Mouse (Mus musculus) forebrain, embryonic 15.5 days (tissue): Measurements from ENCODE around the gene Glmn. TPM values are rescaled to one million over a fixed set of nuclear protein-coding genes. Genes with fewer than 3 reads are reported as not detected.
A peak's percentile ranks its signal among the peaks of the same experiment; 100 is the strongest.

ENCODE experiments used
- ATAC-seq: fragments of 200-750 bp; cut with Nextera tagmentation; replicated peaks from 2 replicates; pipeline ENCODE4 v1.8.0; 2017; ENCODE audit warnings: mild to moderate bottlenecking, moderate TSS enrichment, moderate library complexity
- H3K27ac ChIP-seq: fragments of 300-500 bp; sonication (generic); replicated peaks from 2 replicates; pipeline ENCODE4 v1.5.1; 2015; ENCODE audit warnings: mild to moderate bottlenecking, inconsistent platforms
- H3K27me3 ChIP-seq: fragments of 300-500 bp; sonication (generic); 2 replicates; pipeline ENCODE4 v1.6.1; 2015; ENCODE audit warnings: inconsistent platforms
- H3K36me3 ChIP-seq: fragments of 300-500 bp; sonication (generic); 2 replicates; pipeline ENCODE4 v1.6.1; 2015; ENCODE audit warnings: mild to moderate bottlenecking, inconsistent platforms
- H3K4me1 ChIP-seq: fragments of 300-500 bp; sonication (generic); 2 replicates; pipeline ENCODE4 v1.6.1; 2015; ENCODE audit warnings: inconsistent platforms
- H3K4me2 ChIP-seq: fragments of 300-500 bp; sonication (generic); replicated peaks from 2 replicates; pipeline ENCODE4 v1.6.1; 2015; ENCODE audit warnings: mild to moderate bottlenecking, inconsistent platforms
- H3K4me3 ChIP-seq: fragments of 300-500 bp; sonication (generic); 2 replicates; pipeline ENCODE4 v1.5.1; 2015; ENCODE audit warnings: mild to moderate bottlenecking, inconsistent platforms
- H3K9ac ChIP-seq: fragments of 300-500 bp; sonication (generic); replicated peaks from 2 replicates; pipeline ENCODE4 v1.6.1; 2015; ENCODE audit warnings: mild to moderate bottlenecking, inconsistent platforms
- H3K9me3 ChIP-seq: fragments of 300-500 bp; sonication (generic); 2 replicates; pipeline ENCODE4 v1.6.1; 2016; ENCODE audit warnings: inconsistent platforms
- WGBS: fragments of 180-500 bp; shearing (Covaris S2); methylation state at CpG from one replicate; pipeline ENCODE4 v1.1.7; 2015; ENCODE audit warnings: mixed read lengths; 5-methylcytosine and 5-hydroxymethylcytosine counted together
- polyA plus RNA-seq: library from polyadenylated mRNA; unstranded; fragments of >200 nt; fragmentation: Nextera tagmentation; extraction: Ambion mirVana; gene quantifications from 2 replicates; pipeline ENCODE4 v1.2.1, GENCODE M21; 2015

Glmn gene
- 30.3 TPM in 2 replicates for polyA plus RNA-seq

DNA sequence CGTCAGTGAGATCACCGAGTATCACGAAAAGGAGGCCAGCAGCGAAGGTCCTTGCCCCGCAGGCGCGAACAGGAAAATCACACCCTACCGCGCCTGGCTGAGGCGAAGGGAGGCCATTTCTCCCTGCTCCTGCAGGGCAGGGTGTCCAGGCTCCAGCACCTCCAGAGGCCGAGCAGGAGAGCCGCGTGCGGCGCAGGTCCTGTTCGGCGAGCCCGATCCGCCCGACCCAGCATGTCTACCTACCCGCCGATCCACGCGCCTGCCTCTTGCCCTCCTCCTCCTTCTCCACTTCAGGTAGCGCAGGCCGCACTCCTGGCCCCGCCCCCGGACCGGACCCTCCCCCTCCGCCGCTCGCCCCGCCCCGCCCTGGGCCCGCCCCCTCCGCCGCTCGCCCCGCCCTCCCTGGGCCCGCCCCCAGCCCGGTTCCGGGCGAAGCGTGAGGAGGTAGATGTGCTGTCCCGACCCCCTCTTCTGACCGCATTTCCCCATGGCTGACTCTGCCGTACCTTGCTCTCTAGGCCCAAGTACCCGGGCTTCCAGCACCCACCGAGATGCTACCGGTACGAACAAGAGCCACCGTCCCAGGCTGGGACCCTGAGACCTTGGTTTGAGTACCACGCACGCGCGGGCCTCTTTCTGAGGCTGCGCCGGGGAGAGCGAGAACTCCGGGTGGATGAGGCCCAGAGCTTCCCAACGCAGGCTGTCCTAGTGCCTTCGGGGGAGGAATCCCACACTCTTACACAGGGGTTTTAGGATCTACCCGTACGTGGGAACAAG, at the start of gene Glmn, which contains the start of gene Rpap2:
TSS of gene Glmn (minus strand) at position 588 of the 777 bp plus-strand sequence.
TSS of gene Rpap2 (plus strand) at position 73 of the 777 bp plus-strand sequence.
- Histone ChIP-seq H3K27ac (peak within 1 kb of the TSS; percentile 91), H3K4me2 (peak within 1 kb of the TSS; percentile 78), H3K9ac (peak within 1 kb of the TSS; percentile 89), H3K27me3 (no peaks in the 10 kb centered on the region), H3K4me1 (peaks cover 11% of the 10 kb centered on the region), H3K4me3 (peak within 1 kb of the TSS; percentile 92), H3K36me3 (peaks cover 7% of the 10 kb centered on the region), H3K9me3 (no peaks in the 10 kb centered on the region)
- ATAC-seq, result peak; percentile 96
- WGBS, result 0% methylated on average over 45 of the region's 64 CpGs

GRCm38 (mm10) chr5:107645935-107646334, 48.2 kb upstream of the Glmn start:
- 84% methylated on average over 2 of the region's 2 CpGs for WGBS
- no peaks in the 10 kb centered on the region for H3K36me3 ChIP-seq
- no peak overlapping the region for H3K4me3 ChIP-seq
- no peaks in the 10 kb centered on the region for H3K9me3 ChIP-seq
- no peak overlapping the region for H3K9ac ChIP-seq
- H3K4me2 ChIP-seq, result no peak overlapping the region
- no peaks in the 10 kb centered on the region for H3K4me1 ChIP-seq
- H3K27me3 ChIP-seq, result no peaks in the 10 kb centered on the region
- no peak for ATAC-seq
- H3K27ac ChIP-seq, result no peak overlapping the region

DNA sequence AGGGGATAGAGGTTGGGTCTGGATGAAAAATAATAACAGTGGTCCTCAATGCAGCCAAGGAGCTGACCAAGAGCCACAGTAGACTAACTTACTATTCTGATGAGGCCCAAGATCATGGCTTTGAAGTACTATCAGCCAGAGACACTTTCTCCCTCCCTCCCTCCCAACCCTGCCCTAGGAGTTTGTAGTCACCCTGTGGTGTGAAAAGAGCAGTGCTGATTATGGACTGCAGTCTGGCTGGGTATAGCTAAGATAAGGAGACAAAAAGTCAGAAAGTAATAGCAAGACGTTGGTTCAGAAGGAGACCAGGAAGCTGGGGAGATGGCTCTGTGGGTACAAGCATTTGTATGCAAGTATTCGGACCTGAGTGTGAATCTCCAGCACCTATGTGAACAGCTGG, 46.9 kb upstream of the Glmn start:
- Histone ChIP-seq H3K27me3 (no peaks in the 10 kb centered on the region), H3K9ac (no peak overlapping the region), H3K4me3 (no peak overlapping the region), H3K4me1 (no peaks in the 10 kb centered on the region), H3K4me2 (no peak overlapping the region), H3K9me3 (no peaks in the 10 kb centered on the region), H3K27ac (no peak overlapping the region), H3K36me3 (no peaks in the 10 kb centered on the region)
- no peak for ATAC-seq
- 90% methylated on average over 2 of the region's 2 CpGs for WGBS

- 89% methylated on average over 8 of the region's 8 CpGs for WGBS
- ATAC-seq, result no peak
- Histone ChIP-seq H3K27ac (no peak overlapping the region), H3K4me1 (no peaks in the 10 kb centered on the region), H3K9me3 (no peaks in the 10 kb centered on the region), H3K9ac (no peak overlapping the region), H3K4me3 (no peak overlapping the region), H3K4me2 (no peak overlapping the region), H3K27me3 (no peaks in the 10 kb centered on the region), H3K36me3 (no peaks in the 10 kb centered on the region)
These were observed 40.7 kb upstream of the Glmn start for GRCm38 (mm10) chr5:107638366-107638765.

GRCm38 (mm10) chr5:107637106-107637505, 39.4 kb upstream of the Glmn start:
- H3K9me3 ChIP-seq, result no peaks in the 10 kb centered on the region
- H3K9ac ChIP-seq, result no peak overlapping the region
- no peak for ATAC-seq
- no peaks in the 10 kb centered on the region for H3K27me3 ChIP-seq
- no peak overlapping the region for H3K4me2 ChIP-seq
- no peaks in the 10 kb centered on the region for H3K4me1 ChIP-seq
- no peaks in the 10 kb centered on the region for H3K36me3 ChIP-seq
- no peak overlapping the region for H3K4me3 ChIP-seq
- H3K27ac ChIP-seq, result no peak overlapping the region
- 93% methylated on average over 1 of the region's 1 CpGs for WGBS

- no peak overlapping the region for H3K27ac ChIP-seq
- no peak overlapping the region for H3K4me2 ChIP-seq
- H3K4me3 ChIP-seq, result no peak overlapping the region
- peaks cover 7% of the 10 kb centered on the region; the same call in 1 of the 2 replicates for H3K36me3 ChIP-seq
- no peaks in the 10 kb centered on the region for H3K27me3 ChIP-seq
- 81% methylated on average over 4 of the region's 4 CpGs for WGBS
- ATAC-seq, result no peak
- no peaks in the 10 kb centered on the region for H3K4me1 ChIP-seq
- H3K9ac ChIP-seq, result no peak overlapping the region
- no peaks in the 10 kb centered on the region for H3K9me3 ChIP-seq
These were observed 36.0 kb upstream of the Glmn start for GRCm38 (mm10) chr5:107633651-107634050.

- Histone ChIP-seq H3K27ac (no peak overlapping the region), H3K4me2 (no peak overlapping the region), H3K27me3 (no peaks in the 10 kb centered on the region), H3K9ac (no peak overlapping the region), H3K4me3 (no peak overlapping the region), H3K9me3 (no peaks in the 10 kb centered on the region), H3K4me1 (no peaks in the 10 kb centered on the region), H3K36me3 (peaks cover 12% of the 10 kb centered on the region)
- ATAC-seq, result no peak
- WGBS, result 91% methylated on average over 3 of the region's 3 CpGs
These were observed 23.6 kb upstream of the Glmn start for GRCm38 (mm10) chr5:107621327-107621726.

DNA sequence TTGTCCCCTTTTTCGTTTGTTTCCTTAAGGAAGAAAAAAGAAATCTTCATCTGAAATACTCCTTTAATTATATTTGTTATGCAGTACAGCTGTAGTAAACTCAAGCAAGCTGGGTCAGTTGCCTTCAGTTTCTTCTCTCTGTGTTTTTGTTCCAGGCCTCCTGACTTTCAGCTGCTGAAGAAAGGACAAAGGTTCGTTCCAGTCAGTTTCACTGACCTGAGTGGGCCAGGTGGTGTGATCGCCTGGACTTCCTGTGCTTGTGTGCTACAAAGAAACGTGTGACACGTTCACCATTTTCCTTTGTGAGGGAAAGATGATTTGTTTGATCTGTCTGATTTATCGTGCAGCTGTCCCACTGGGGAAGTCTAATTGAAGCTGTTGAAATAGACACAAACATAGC, 20.3 kb upstream of the Glmn start:
- Histone ChIP-seq H3K4me3 (no peak overlapping the region), H3K36me3 (peaks cover 9% of the 10 kb centered on the region), H3K27ac (no peak overlapping the region), H3K9ac (no peak overlapping the region), H3K9me3 (no peaks in the 10 kb centered on the region), H3K27me3 (no peaks in the 10 kb centered on the region), H3K4me2 (no peak overlapping the region), H3K4me1 (no peaks in the 10 kb centered on the region)
- WGBS, result 90% methylated on average over 6 of the region's 6 CpGs
- no peak for ATAC-seq

GRCm38 (mm10) chr5:107611224-107611623, 13.5 kb upstream of the Glmn start:
- 3% methylated on average over 2 of the region's 2 CpGs for WGBS
- Histone ChIP-seq H3K27ac (no peak overlapping the region), H3K9me3 (no peaks in the 10 kb centered on the region), H3K36me3 (0 out of 2 replicates have a peak, but pooled peaks cover 2% of the 10 kb centered on the region), H3K27me3 (no peaks in the 10 kb centered on the region), H3K4me2 (no peak overlapping the region), H3K4me3 (no peak overlapping the region), H3K4me1 (no peaks in the 10 kb centered on the region), H3K9ac (no peak overlapping the region)
- peak; percentile 57; the same call in 1 of the 2 replicates for ATAC-seq

GRCm38 (mm10) chr5:107598380-107598779, 692 bp upstream of the Glmn start:
- ATAC-seq, result no peak
- peak overlapping the region; percentile 89 for H3K9ac ChIP-seq
- H3K4me1 ChIP-seq, result peaks cover 11% of the 10 kb centered on the region
- no peaks in the 10 kb centered on the region for H3K27me3 ChIP-seq
- peak overlapping the region; percentile 78 for H3K4me2 ChIP-seq
- H3K4me3 ChIP-seq, result peak overlapping the region; percentile 92
- no peaks in the 10 kb centered on the region for H3K9me3 ChIP-seq
- peaks cover 14% of the 10 kb centered on the region for H3K36me3 ChIP-seq
- peak overlapping the region; percentile 91; the same call in 1 of the 2 replicates for H3K27ac ChIP-seq
- 20% methylated on average over 4 of the region's 4 CpGs for WGBS

GRCm38 (mm10) chr5:107569148-107569547, 28.5 kb downstream of the Glmn start:
- no peak overlapping the region for H3K4me3 ChIP-seq
- H3K27ac ChIP-seq, result no peak overlapping the region
- ATAC-seq, result no peak
- no peak overlapping the region for H3K9ac ChIP-seq
- no peaks in the 10 kb centered on the region for H3K9me3 ChIP-seq
- 92% methylated on average over 9 of the region's 9 CpGs for WGBS
- no peak overlapping the region for H3K4me2 ChIP-seq
- H3K36me3 ChIP-seq, result peaks cover 33% of the 10 kb centered on the region
- no peaks in the 10 kb centered on the region for H3K4me1 ChIP-seq
- H3K27me3 ChIP-seq, result no peaks in the 10 kb centered on the region

- Histone ChIP-seq H3K27ac (no peak overlapping the region), H3K9ac (no peak overlapping the region), H3K4me1 (no peaks in the 10 kb centered on the region), H3K36me3 (peaks cover 33% of the 10 kb centered on the region), H3K9me3 (no peaks in the 10 kb centered on the region), H3K4me2 (no peak overlapping the region), H3K4me3 (no peak overlapping the region), H3K27me3 (no peaks in the 10 kb centered on the region)
- 86% methylated on average over 3 of the region's 3 CpGs for WGBS
- ATAC-seq, result no peak
These were observed 40.7 kb downstream of the Glmn start for GRCm38 (mm10) chr5:107556969-107557368.
